Mouse (Mus musculus) liver, embryonic 16.5 days (tissue): ENCODE measurements around the gene Defb6. TPM values are rescaled to one million over a fixed set of nuclear protein-coding genes. Genes with fewer than 3 reads are reported as not detected.

Source experiments
- ATAC-seq: fragments of 200-750 bp; cut with Nextera tagmentation; 2 replicates; pipeline ENCODE4 v1.8.0; 2017; ENCODE audit warnings: low read depth, mild to moderate bottlenecking, moderate number of reproducible peaks, moderate library complexity
- H3K27ac ChIP-seq: fragments of 300-500 bp; sonication (generic); 2 replicates; pipeline ENCODE4 v1.5.1; 2014; ENCODE audit warnings: mild to moderate bottlenecking, low read length
- H3K27me3 ChIP-seq: fragments of 300-500 bp; sonication (generic); 2 replicates; pipeline ENCODE4 v1.6.1; 2014; ENCODE audit warnings: low read depth, low read length, mixed read lengths; ENCODE audit not compliant: control insufficient read depth, insufficient read depth
- H3K36me3 ChIP-seq: fragments of 300-500 bp; sonication (generic); 2 replicates; pipeline ENCODE4 v1.6.1; 2014; ENCODE audit warnings: mild to moderate bottlenecking; ENCODE audit not compliant: control insufficient read depth, insufficient read depth
- H3K4me1 ChIP-seq: fragments of 300-500 bp; sonication (generic); 2 replicates; pipeline ENCODE4 v1.6.1; 2014; ENCODE audit warnings: low read depth, low read length, mixed read lengths; ENCODE audit not compliant: control insufficient read depth
- H3K4me2 ChIP-seq: fragments of 300-500 bp; sonication (generic); 2 replicates; pipeline ENCODE4 v1.6.1; 2014; ENCODE audit warnings: low read depth, low read length, mixed read lengths
- H3K4me3 ChIP-seq: fragments of 300-500 bp; sonication (generic); 2 replicates; pipeline ENCODE4 v1.5.1; 2014; ENCODE audit warnings: low read depth, mild to moderate bottlenecking, low read length
- H3K9ac ChIP-seq: fragments of 300-500 bp; sonication (generic); 2 replicates; pipeline ENCODE4 v1.6.1; 2014; ENCODE audit warnings: low read depth, low read length
- H3K9me3 ChIP-seq: fragments of 300-500 bp; sonication (generic); replicated peaks from 2 replicates; pipeline ENCODE4 v1.6.1; 2016; ENCODE audit warnings: low read length; ENCODE audit not compliant: control insufficient read depth
- whole genome bisulfite sequencing: fragments of 180-500 bp; shearing (Covaris S2); extraction: QIAGEN DNeasy Blood & Tissue Kit; methylation state at CpG from one replicate; pipeline ENCODE4 v1.1.7; 2014; ENCODE audit not compliant: insufficient replicate concordance; 5-methylcytosine and 5-hydroxymethylcytosine counted together
- polyA plus RNA-seq: library from polyadenylated mRNA; unstranded; fragments of >200 nt; fragmentation: Nextera tagmentation; extraction: Ambion mirVana; gene quantifications from 2 replicates; pipeline ENCODE4 v1.2.1, GENCODE M21; 2015

Defb6 gene
- not detected in 2 replicates for polyA plus RNA-seq

- WGBS = 43% methylated on average over 1 of the region's 1 CpGs
- H3K9ac ChIP-seq = no peak within 1 kb of the TSS
Observed at GRCm38 (mm10) chr8:19225161-19225560, at the start of gene Defb6. Defb6 (plus strand) TSS chr8:19225478.

GRCm38 (mm10) chr8:19238101-19238500 lies 12.8 kb downstream of the Defb6 start:
- H3K27ac ChIP-seq = no peak overlapping the region
- no peak overlapping the region for H3K4me3 ChIP-seq
- no peak overlapping the region for H3K4me2 ChIP-seq
- 52% methylated on average over 1 of the region's 1 CpGs for WGBS
- H3K9me3 ChIP-seq = no peaks in the 10 kb centered on the region
- H3K36me3 ChIP-seq = no peaks in the 10 kb centered on the region
- H3K27me3 ChIP-seq = no peaks in the 10 kb centered on the region
- H3K4me1 ChIP-seq = no peaks in the 10 kb centered on the region
- H3K9ac ChIP-seq = no peak overlapping the region
- no peak for ATAC-seq

More at GRCm38 (mm10) chr8:19225161-19225560, at the start of gene Defb6:
- Histone ChIP-seq H3K9me3 (no peaks in the 10 kb centered on the region; the same call in 1 of the 2 replicates), H3K4me1 (no peaks in the 10 kb centered on the region), H3K4me2 (no peak within 1 kb of the TSS), H3K27ac (no peak within 1 kb of the TSS), H3K27me3 (no peaks in the 10 kb centered on the region), H3K4me3 (no peak within 1 kb of the TSS), H3K36me3 (no peaks in the 10 kb centered on the region)
- no peak for ATAC-seq

GRCm38 (mm10) chr8:19239616-19240015 lies 14.3 kb downstream of the Defb6 start, which contains the start of gene Defb46:
Defb46 (plus strand) TSS chr8:19239916.
- no peaks in the 10 kb centered on the region for H3K9me3 ChIP-seq
- H3K4me3 ChIP-seq = no peak within 1 kb of the TSS
- no peak within 1 kb of the TSS for H3K27ac ChIP-seq
- no peaks in the 10 kb centered on the region for H3K36me3 ChIP-seq
- H3K4me1 ChIP-seq = no peaks in the 10 kb centered on the region
- no peak for ATAC-seq
- H3K9ac ChIP-seq = no peak within 1 kb of the TSS
- 58% methylated on average over 2 of the region's 2 CpGs for WGBS
- H3K27me3 ChIP-seq = no peaks in the 10 kb centered on the region
- H3K4me2 ChIP-seq = no peak within 1 kb of the TSS

GRCm38 (mm10) chr8:19247280-19247679 lies 22.0 kb downstream of the Defb6 start, which contains the start of gene Defb5:
Defb5 (plus strand) TSS chr8:19247580.
- Histone ChIP-seq H3K4me1 (no peaks in the 10 kb centered on the region), H3K27ac (no peak within 1 kb of the TSS), H3K9ac (no peak within 1 kb of the TSS), H3K4me2 (no peak within 1 kb of the TSS), H3K36me3 (no peaks in the 10 kb centered on the region), H3K9me3 (no peaks in the 10 kb centered on the region), H3K4me3 (no peak within 1 kb of the TSS), H3K27me3 (no peaks in the 10 kb centered on the region)
- no peak for ATAC-seq
- WGBS = 81% methylated on average over 5 of the region's 5 CpGs

- Histone ChIP-seq H3K27me3 (no peaks in the 10 kb centered on the region), H3K4me2 (no peak overlapping the region), H3K4me3 (no peak overlapping the region), H3K9me3 (no peaks in the 10 kb centered on the region), H3K36me3 (no peaks in the 10 kb centered on the region), H3K27ac (no peak overlapping the region), H3K4me1 (no peaks in the 10 kb centered on the region), H3K9ac (no peak overlapping the region)
- ATAC-seq = no peak
Observed at GRCm38 (mm10) chr8:19258136-19258535, 32.9 kb downstream of the Defb6 start.

- H3K27ac ChIP-seq = no peak overlapping the region
- no peak for ATAC-seq
- H3K4me1 ChIP-seq = no peaks in the 10 kb centered on the region
- H3K4me2 ChIP-seq = no peak overlapping the region
- H3K36me3 ChIP-seq = no peaks in the 10 kb centered on the region
- H3K9me3 ChIP-seq = no peaks in the 10 kb centered on the region
- WGBS = 34% methylated on average over 3 of the region's 3 CpGs
- H3K27me3 ChIP-seq = no peaks in the 10 kb centered on the region
- no peak overlapping the region for H3K4me3 ChIP-seq
- H3K9ac ChIP-seq = no peak overlapping the region
Observed at GRCm38 (mm10) chr8:19259667-19260066, 34.4 kb downstream of the Defb6 start.

Other genes with a start within 250 kb of the Defb6 start
- not detected in 2 replicates for gene Defb40, start 247.2 kb upstream of the Defb6 start, polyA plus RNA-seq
- gene Defb37, start 234.4 kb upstream of the Defb6 start, polyA plus RNA-seq = not detected in 2 replicates
- gene Defb38, start 198.9 kb upstream of the Defb6 start, polyA plus RNA-seq = not detected in 2 replicates
- gene Defb39, start 160.7 kb upstream of the Defb6 start, polyA plus RNA-seq = not detected in 2 replicates
- gene Defb12, start 110.6 kb upstream of the Defb6 start, polyA plus RNA-seq = not detected in 2 replicates
- not detected in 2 replicates for gene Defb34, start 101.7 kb upstream of the Defb6 start, polyA plus RNA-seq
- not detected in 2 replicates for gene Gm45826, start 84.7 kb upstream of the Defb6 start, polyA plus RNA-seq
- not detected in 2 replicates for gene Defb14, start 31.1 kb upstream of the Defb6 start, polyA plus RNA-seq
- gene Defb4, start 26.8 kb upstream of the Defb6 start, polyA plus RNA-seq = not detected in 2 replicates
- gene Defb46, start 14.4 kb downstream of the Defb6 start, polyA plus RNA-seq = not detected in 2 replicates
- not detected in 2 replicates for gene Defb5, start 22.1 kb downstream of the Defb6 start, polyA plus RNA-seq
- gene Defb3, start 67.9 kb downstream of the Defb6 start, polyA plus RNA-seq = not detected in 2 replicates
- gene Defb8, start 222.1 kb downstream of the Defb6 start, polyA plus RNA-seq = not detected in 2 replicates